Mouse (Mus musculus) limb, embryonic 14.5 days (tissue): Measurements from ENCODE around the gene Cd160. TPM values are rescaled to one million over a fixed set of nuclear protein-coding genes. Genes with fewer than 3 reads are reported as not detected.

Source experiments
- ATAC-seq: fragments of 200-750 bp; cut with Nextera tagmentation; 2 replicates; pipeline ENCODE4 v1.8.0; 2017; ENCODE audit warnings: low read depth, moderate number of reproducible peaks, moderate TSS enrichment; ENCODE audit not compliant: low FRiP score
- DNase-seq: peaks from one replicate; pipeline ENCODE4 v3.0.0-alpha.2; 2015; ENCODE audit warnings: low spot score
- H3K27ac ChIP-seq: fragments of 300-500 bp; sonication (generic); replicated peaks from 2 replicates; pipeline ENCODE4 v1.5.1; 2014; ENCODE audit warnings: low read depth, mild to moderate bottlenecking, low read length, moderate library complexity, mixed read lengths
- H3K27me3 ChIP-seq: fragments of 300-500 bp; sonication (generic); 2 replicates; pipeline ENCODE4 v1.6.1; 2014; ENCODE audit warnings: low read length, mixed read lengths; ENCODE audit not compliant: control insufficient read depth, insufficient read depth
- H3K36me3 ChIP-seq: fragments of 300-500 bp; sonication (generic); 2 replicates; pipeline ENCODE4 v1.6.1; 2014; ENCODE audit warnings: mild to moderate bottlenecking, low read length, moderate library complexity, mixed read lengths; ENCODE audit not compliant: control insufficient read depth, insufficient read depth
- H3K4me1 ChIP-seq: fragments of 300-500 bp; sonication (generic); 2 replicates; pipeline ENCODE4 v1.6.1; 2014; ENCODE audit warnings: antibody characterized with exemption, low read length, mixed read lengths; ENCODE audit not compliant: control insufficient read depth, insufficient read depth
- H3K4me2 ChIP-seq: fragments of 300-500 bp; sonication (generic); replicated peaks from 2 replicates; pipeline ENCODE4 v1.6.1; 2014; ENCODE audit warnings: low read depth, mild to moderate bottlenecking, low read length, moderate library complexity; ENCODE audit not compliant: severe bottlenecking
- H3K4me3 ChIP-seq: fragments of 300-500 bp; sonication (generic); replicated peaks from 2 replicates; pipeline ENCODE4 v1.5.1; 2014; ENCODE audit warnings: low read length
- H3K9ac ChIP-seq: fragments of 300-500 bp; sonication (generic); 2 replicates; pipeline ENCODE4 v1.6.1; 2014; ENCODE audit warnings: mild to moderate bottlenecking, low read depth, low read length, moderate library complexity; ENCODE audit not compliant: severe bottlenecking
- H3K9me3 ChIP-seq: fragments of 300-500 bp; sonication (generic); 2 replicates; pipeline ENCODE4 v1.6.1; 2016; ENCODE audit warnings: low read length; ENCODE audit not compliant: control insufficient read depth
- POLR2A ChIP-seq: fragments of 200-500 bp; IDR thresholded peaks from 2 replicates; pipeline ENCODE4 v1.8.0; 2012; ENCODE audit warnings: inconsistent platforms, mild to moderate bottlenecking, moderate library complexity, borderline replicate concordance; ENCODE audit not compliant: insufficient read depth, insufficient read length; ENCODE audit errors: extremely low read depth
- WGBS: fragments of 180-500 bp; shearing (Covaris S2); extraction: QIAGEN DNeasy Blood & Tissue Kit; methylation state at CpG from one replicate; pipeline ENCODE4 v1.1.7; 2014; 5-methylcytosine and 5-hydroxymethylcytosine counted together
- polyA plus RNA-seq, 2 experiments: library from polyadenylated mRNA; depleted of rRNA in 1 of 2; stranded (reverse) in 1 of 2; unstranded in 1 of 2; fragments of >200 nt; fragmentation: Nextera tagmentation in 1 of 2; extraction: Ambion mirVana in 1 of 2; gene quantifications; 2 replicates each; pipeline versions ENCODE4 v1.2.1 to v1.2.3; 2012 to 2014

Gene Cd160
- polyA plus RNA-seq, 2 experiments = 0.09 to 0.23 TPM

DNA sequence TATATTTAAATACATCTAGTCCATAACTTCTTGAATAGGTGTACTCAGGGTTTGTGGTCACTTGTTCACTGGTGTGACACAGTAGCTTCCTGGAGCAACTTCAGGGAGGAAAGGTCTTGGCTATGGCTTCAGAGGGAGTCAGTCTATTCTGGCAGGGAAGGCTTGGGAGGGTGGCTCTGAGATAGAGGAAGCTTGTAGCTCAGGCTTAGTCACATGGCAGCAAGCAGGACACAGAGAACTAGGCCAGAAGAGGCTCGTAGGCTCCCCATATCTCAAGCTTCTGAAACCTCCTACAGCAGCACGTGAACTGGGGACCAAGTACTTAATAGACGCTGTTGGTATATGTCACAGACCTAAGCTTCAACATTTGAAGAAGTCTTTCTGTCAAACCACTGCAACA lies 17.9 kb downstream of the Cd160 start:
- Histone ChIP-seq H3K9ac (no peak overlapping the region), H3K4me3 (no peak overlapping the region), H3K27ac (no peak overlapping the region), H3K27me3 (no peaks in the 10 kb centered on the region), H3K9me3 (no peaks in the 10 kb centered on the region), H3K36me3 (no peaks in the 10 kb centered on the region), H3K4me2 (no peak overlapping the region), H3K4me1 (peaks cover 12% of the 10 kb centered on the region)
- ATAC-seq (no peak), DNase-seq (no peak)
- TF ChIP-seq POLR2A = no peak
- WGBS = 79% methylated on average over 3 of the region's 3 CpGs

DNA sequence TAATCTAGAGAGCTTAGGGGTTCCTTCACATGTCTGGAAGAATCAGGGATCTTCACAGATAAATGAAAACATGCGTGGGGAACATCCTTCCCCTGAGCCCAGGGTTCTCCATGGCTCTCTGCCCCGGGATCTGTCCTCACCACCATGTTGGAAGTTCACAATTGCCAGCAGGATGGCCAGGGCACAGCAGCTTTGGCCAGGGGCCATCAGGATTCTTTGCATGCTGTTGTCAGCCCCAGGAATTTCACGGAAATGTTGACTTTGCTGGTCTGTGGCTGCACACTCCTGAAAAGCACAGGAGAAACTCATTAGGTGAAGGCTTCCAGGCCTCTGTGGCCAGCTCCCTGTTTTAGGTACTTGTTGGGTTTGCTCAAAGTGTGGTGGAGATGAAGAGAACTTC lies 20.5 kb downstream of the Cd160 start:
- Histone ChIP-seq H3K4me3 (no peak overlapping the region), H3K36me3 (no peaks in the 10 kb centered on the region), H3K4me2 (no peak overlapping the region), H3K9ac (no peak overlapping the region), H3K4me1 (peaks cover 10% of the 10 kb centered on the region), H3K9me3 (no peaks in the 10 kb centered on the region), H3K27me3 (no peaks in the 10 kb centered on the region), H3K27ac (no peak overlapping the region)
- DNase-seq (no peak), ATAC-seq (no peak)
- no peak for TF ChIP-seq POLR2A
- 63% methylated on average over 3 of the region's 3 CpGs for WGBS

DNA sequence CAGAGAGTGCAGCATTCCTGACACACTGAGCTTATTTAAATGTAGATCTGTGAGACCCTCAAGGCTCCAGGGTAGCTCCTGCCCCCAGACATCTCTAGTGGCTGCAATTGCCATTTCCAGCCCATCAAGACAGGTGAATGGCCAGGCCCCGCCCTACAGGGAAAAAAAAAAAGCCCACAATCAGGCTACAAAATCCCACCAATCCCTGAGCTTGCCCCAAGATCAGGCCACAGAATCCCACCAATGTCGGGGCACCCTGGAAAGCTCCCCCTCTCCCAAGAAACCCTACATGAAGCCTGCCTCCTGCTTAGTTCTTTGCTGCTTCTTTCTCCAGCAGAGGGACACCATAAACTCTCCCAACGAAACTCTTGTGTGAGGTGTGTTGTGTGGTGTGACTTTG lies 21.0 kb downstream of the Cd160 start:
- H3K9me3 ChIP-seq = no peaks in the 10 kb centered on the region
- 81% methylated on average over 3 of the region's 3 CpGs for WGBS
- H3K9ac ChIP-seq = no peak overlapping the region
- ATAC-seq (no peak), DNase-seq (no peak)
- H3K4me2 ChIP-seq = no peak overlapping the region
- no peak overlapping the region for H3K27ac ChIP-seq
- no peaks in the 10 kb centered on the region for H3K27me3 ChIP-seq
- no peaks in the 10 kb centered on the region for H3K36me3 ChIP-seq
- TF ChIP-seq POLR2A = no peak
- H3K4me3 ChIP-seq = no peak overlapping the region
- peaks cover 6% of the 10 kb centered on the region for H3K4me1 ChIP-seq

DNA sequence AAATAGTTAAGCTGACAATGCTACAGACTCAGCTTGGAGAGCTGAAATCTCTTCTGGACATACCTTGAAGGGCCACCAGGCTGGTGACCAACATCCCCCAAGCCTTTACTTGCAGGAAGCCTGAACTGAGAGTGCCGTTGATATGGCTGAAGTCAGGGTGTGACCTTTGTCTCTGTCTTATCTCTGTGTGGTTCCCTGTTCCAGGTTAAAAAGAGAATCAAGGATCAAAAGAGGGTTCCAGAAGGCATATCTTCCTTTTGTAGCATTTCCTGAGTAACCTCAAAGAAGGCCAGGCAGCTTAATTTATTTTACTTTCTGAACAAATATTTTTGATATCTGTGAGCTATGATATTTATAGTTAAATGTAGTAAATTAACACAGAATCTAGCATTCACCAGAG lies 26.9 kb downstream of the Cd160 start:
- no peaks in the 10 kb centered on the region for H3K27me3 ChIP-seq
- H3K4me2 ChIP-seq = no peak overlapping the region
- no peak overlapping the region for H3K4me3 ChIP-seq
- H3K4me1 ChIP-seq = no peaks in the 10 kb centered on the region
- no peak for TF ChIP-seq POLR2A
- no peak for DNase-seq
- ATAC-seq = no peak
- H3K27ac ChIP-seq = no peak overlapping the region
- no peaks in the 10 kb centered on the region for H3K9me3 ChIP-seq
- 69% methylated on average over 1 of the region's 1 CpGs for WGBS
- no peaks in the 10 kb centered on the region for H3K36me3 ChIP-seq
- H3K9ac ChIP-seq = no peak overlapping the region

DNA sequence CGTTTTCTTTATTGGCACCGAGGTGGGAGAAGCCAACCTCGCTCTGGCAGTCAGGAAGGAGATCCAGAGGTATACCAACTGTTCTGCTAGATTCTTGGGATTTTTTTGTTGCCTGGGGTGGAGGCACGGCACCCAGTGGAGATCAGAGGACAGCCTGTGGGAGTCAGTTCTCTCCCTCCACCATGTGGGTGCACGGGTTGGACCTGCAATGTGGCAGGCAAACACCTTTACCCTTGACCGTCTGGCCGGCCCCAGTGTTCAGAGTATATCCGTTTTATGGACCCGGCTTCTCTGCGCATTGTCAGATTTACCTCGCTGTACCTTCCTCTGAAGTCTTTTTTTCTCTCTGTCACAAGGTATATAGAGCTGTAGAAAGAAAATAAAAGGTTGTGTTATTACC lies 28.9 kb downstream of the Cd160 start:
- no peaks in the 10 kb centered on the region for H3K27me3 ChIP-seq
- no peak for TF ChIP-seq POLR2A
- ATAC-seq (no peak), DNase-seq (no peak)
- no peak overlapping the region for H3K27ac ChIP-seq
- 79% methylated on average over 11 of the region's 11 CpGs for WGBS
- H3K36me3 ChIP-seq = peaks cover 7% of the 10 kb centered on the region; the same call in 1 of the 2 replicates
- no peaks in the 10 kb centered on the region for H3K4me1 ChIP-seq
- no peaks in the 10 kb centered on the region for H3K9me3 ChIP-seq
- no peak overlapping the region for H3K4me2 ChIP-seq
- no peak overlapping the region for H3K9ac ChIP-seq
- H3K4me3 ChIP-seq = no peak overlapping the region

DNA sequence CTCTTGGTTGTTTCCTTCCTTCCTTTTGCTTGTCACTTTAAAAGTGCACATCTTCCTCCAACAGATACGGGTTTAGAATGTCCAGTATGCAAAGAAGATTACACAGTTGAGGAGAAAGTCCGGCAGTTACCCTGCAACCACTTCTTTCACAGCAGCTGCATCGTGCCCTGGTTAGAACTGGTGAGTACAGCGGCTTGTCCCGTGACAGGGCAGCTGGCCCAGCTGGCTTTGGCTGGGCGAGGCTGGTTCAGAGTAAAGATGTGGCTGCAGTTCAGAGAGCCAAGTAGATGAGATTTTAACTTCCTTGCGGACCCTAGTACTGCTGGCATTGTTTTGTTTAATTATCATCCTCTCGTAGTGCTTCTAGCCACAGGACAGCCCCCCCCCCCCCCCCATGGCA lies 40.6 kb downstream of the Cd160 start:
- no peaks in the 10 kb centered on the region for H3K9me3 ChIP-seq
- no peaks in the 10 kb centered on the region for H3K4me1 ChIP-seq
- ATAC-seq (no peak), DNase-seq (no peak)
- H3K27me3 ChIP-seq = no peaks in the 10 kb centered on the region
- H3K9ac ChIP-seq = no peak overlapping the region
- peaks cover 55% of the 10 kb centered on the region for H3K36me3 ChIP-seq
- no peak for TF ChIP-seq POLR2A
- no peak overlapping the region for H3K27ac ChIP-seq
- H3K4me3 ChIP-seq = no peak overlapping the region
- WGBS = 93% methylated on average over 8 of the region's 8 CpGs
- H3K4me2 ChIP-seq = no peak overlapping the region
